Mouse (Mus musculus) heart, adult 2 months (tissue): ENCODE data around the gene Pacsin2. TPM values are rescaled to one million over a fixed set of nuclear protein-coding genes. Genes with fewer than 3 reads are reported as not detected.

Experiments
- DNase-seq, 2 experiments: peaks; one replicate each; pipeline ENCODE4 v3.0.0; 2021
- H3K27ac ChIP-seq: fragments of 200-600 bp; 2 replicates; pipeline ENCODE4 v1.8.1; 2022
- H3K27me3 ChIP-seq: fragments of 200-500 bp; 2 replicates; pipeline ENCODE4 v1.6.1; 2012; ENCODE audit warnings: mild to moderate bottlenecking, low read length, inconsistent platforms, mixed read lengths; ENCODE audit not compliant: control insufficient read depth, insufficient read depth
- H3K36me3 ChIP-seq: fragments of 200-500 bp; 2 replicates; pipeline ENCODE4 v1.6.1; 2012; ENCODE audit warnings: low read length, inconsistent platforms; ENCODE audit not compliant: control insufficient read depth, insufficient read depth
- H3K4me1 ChIP-seq: fragments of 200-500 bp; 2 replicates; pipeline ENCODE4 v1.6.1; 2011; ENCODE audit warnings: low read length; ENCODE audit not compliant: control insufficient read depth, insufficient read depth
- H3K4me3 ChIP-seq: fragments of 200-600 bp; 2 replicates; pipeline ENCODE4 v1.8.1; 2022
- H3K79me2 ChIP-seq: fragments of 200-500 bp; replicated peaks from 2 replicates; pipeline ENCODE4 v1.6.1; 2012; ENCODE audit warnings: mild to moderate bottlenecking, inconsistent platforms, low read length, moderate library complexity, mixed read lengths; ENCODE audit not compliant: control insufficient read depth, insufficient read depth
- H3K9ac ChIP-seq: fragments of 200-500 bp; 2 replicates; pipeline ENCODE4 v1.6.1; 2012; ENCODE audit warnings: low read depth, mild to moderate bottlenecking, control low read depth, inconsistent platforms, low read length, mixed read lengths
- CTCF ChIP-seq: fragments of 200-600 bp; IDR thresholded peaks from 2 replicates; pipeline ENCODE4 v1.8.1; 2022; ENCODE audit warnings: antibody characterized with exemption, mild to moderate bottlenecking, moderate library complexity
- EP300 ChIP-seq: fragments of 200-500 bp; IDR thresholded peaks from 2 replicates; pipeline ENCODE4 v1.6.1; 2011; ENCODE audit warnings: low read depth, low read length, control low read depth; ENCODE audit not compliant: insufficient read depth
- POLR2A ChIP-seq: fragments of 200-500 bp; IDR thresholded peaks from 2 replicates; pipeline ENCODE4 v1.6.1; 2011; ENCODE audit warnings: mild to moderate bottlenecking, low read depth, low read length, control low read depth; ENCODE audit not compliant: insufficient read depth
- WGBS: fragments of 180-500 bp; shearing (Covaris S2); methylation state at CpG from one replicate; pipeline ENCODE4 v1.1.7; 2018; 5-methylcytosine and 5-hydroxymethylcytosine counted together
- intact Hi-C: fragments of 180-260 bp; cut with DNase I; formaldehyde crosslinking; loops from one replicate; pipeline ENCODE4 v1.15.1; 2025
- polyA plus RNA-seq: library from polyadenylated mRNA; depleted of rRNA; stranded (reverse); fragments of >200 nt; gene quantifications from 2 replicates; pipeline ENCODE4 v1.2.3, GENCODE M21; 2012
- total RNA-seq, 2 experiments: library from RNA; stranded (reverse); gene quantifications; 2 replicates each; pipeline ENCODE4 v1.2.3; 2021

The Pacsin2 gene
- total and polyA plus RNA-seq, 3 experiments = 111 to 246 (median 200) TPM

GRCm38 (mm10) chr15:83500352-83500751, 35.9 kb upstream of the Pacsin2 start:
- Histone ChIP-seq H3K79me2 (no peaks in the 10 kb centered on the region), H3K36me3 (no peaks in the 10 kb centered on the region), H3K4me1 (no peaks in the 10 kb centered on the region), H3K27me3 (no peaks in the 10 kb centered on the region), H3K9ac (no peak overlapping the region), H3K4me3 (no peak overlapping the region), H3K27ac (no peak overlapping the region)
- WGBS = 68% methylated on average over 3 of the region's 3 CpGs
- TF ChIP-seq EP300 = no peak
- TF ChIP-seq CTCF = peak; percentile 87
- DNase-seq = peak in 1 of 2 experiments; percentile 54
- intact Hi-C loops = no loop called here

GRCm38 (mm10) chr15:83499211-83499755, 34.9 kb upstream of the Pacsin2 start:
- Histone ChIP-seq H3K4me3 (no peak overlapping the region), H3K36me3 (no peaks in the 10 kb centered on the region), H3K4me1 (no peaks in the 10 kb centered on the region), H3K9ac (no peak overlapping the region), H3K79me2 (no peaks in the 10 kb centered on the region), H3K27me3 (no peaks in the 10 kb centered on the region), H3K27ac (no peak overlapping the region)
- no peak for DNase-seq
- no peak for TF ChIP-seq POLR2A
- TF ChIP-seq EP300 = no peak
- TF ChIP-seq CTCF = no peak
- WGBS = 75% methylated on average over 10 of the region's 10 CpGs
- intact Hi-C loops = no loop called here

GRCm38 (mm10) chr15:83497299-83497698, 32.9 kb upstream of the Pacsin2 start:
- Histone ChIP-seq H3K36me3 (no peaks in the 10 kb centered on the region), H3K4me3 (no peak overlapping the region), H3K27me3 (no peaks in the 10 kb centered on the region), H3K79me2 (no peaks in the 10 kb centered on the region), H3K9ac (no peak overlapping the region), H3K27ac (no peak overlapping the region), H3K4me1 (no peaks in the 10 kb centered on the region)
- TF ChIP-seq POLR2A = no peak
- TF ChIP-seq CTCF = peak; percentile 47
- DNase-seq = no peak
- 93% methylated on average over 6 of the region's 6 CpGs for WGBS
- intact Hi-C loops = no loop called here

GRCm38 (mm10) chr15:83495787-83496367, 31.5 kb upstream of the Pacsin2 start:
- Histone ChIP-seq H3K9ac (no peak overlapping the region), H3K4me3 (no peak overlapping the region), H3K36me3 (no peaks in the 10 kb centered on the region), H3K79me2 (no peaks in the 10 kb centered on the region), H3K4me1 (no peaks in the 10 kb centered on the region), H3K27me3 (no peaks in the 10 kb centered on the region), H3K27ac (no peak overlapping the region)
- DNase-seq = no peak
- intact Hi-C loops = no loop called here
- WGBS = 84% methylated on average over 22 of the region's 22 CpGs
- TF ChIP-seq POLR2A = no peak
- no peak for TF ChIP-seq CTCF
- TF ChIP-seq EP300 = no peak

GRCm38 (mm10) chr15:83495195-83495594, 30.8 kb upstream of the Pacsin2 start:
- intact Hi-C loops = no loop called here
- H3K27ac ChIP-seq = no peak overlapping the region
- DNase-seq = no peak
- 83% methylated on average over 3 of the region's 3 CpGs for WGBS
- H3K9ac ChIP-seq = no peak overlapping the region
- H3K4me1 ChIP-seq = no peaks in the 10 kb centered on the region
- TF ChIP-seq EP300 (no peak), CTCF (no peak)
- no peaks in the 10 kb centered on the region for H3K79me2 ChIP-seq
- no peak overlapping the region for H3K4me3 ChIP-seq
- no peaks in the 10 kb centered on the region for H3K36me3 ChIP-seq
- no peaks in the 10 kb centered on the region for H3K27me3 ChIP-seq

GRCm38 (mm10) chr15:83494572-83494920, 30.1 kb upstream of the Pacsin2 start:
- Histone ChIP-seq H3K36me3 (no peaks in the 10 kb centered on the region), H3K4me1 (no peaks in the 10 kb centered on the region; the same call in 1 of the 2 replicates), H3K9ac (no peak overlapping the region), H3K27me3 (no peaks in the 10 kb centered on the region), H3K27ac (no peak overlapping the region), H3K79me2 (no peaks in the 10 kb centered on the region), H3K4me3 (no peak overlapping the region)
- intact Hi-C loops = no loop called here
- 85% methylated on average over 6 of the region's 6 CpGs for WGBS
- DNase-seq = no peak
- TF ChIP-seq CTCF = no peak
- TF ChIP-seq POLR2A = no peak
- no peak for TF ChIP-seq EP300
